Mouse (Mus musculus) midbrain, embryonic 14.5 days (tissue): Measurements from ENCODE around the gene Cd300ld2. TPM values are rescaled to one million over a fixed set of nuclear protein-coding genes. Genes with fewer than 3 reads are reported as not detected.

Experiments
- ATAC-seq: fragments of 200-750 bp; cut with Nextera tagmentation; 2 replicates; pipeline ENCODE4 v1.8.0; 2017; ENCODE audit warnings: moderate number of reproducible peaks, moderate library complexity; ENCODE audit not compliant: low FRiP score, low TSS enrichment
- DNase-seq: peaks from one replicate; pipeline ENCODE4 v3.0.0-alpha.2; 2015
- H3K27ac ChIP-seq: fragments of 300-500 bp; sonication (generic); replicated peaks from 2 replicates; pipeline ENCODE4 v1.5.1; 2014; ENCODE audit warnings: mild to moderate bottlenecking, low read depth, low read length, moderate library complexity
- H3K27me3 ChIP-seq: fragments of 300-500 bp; sonication (generic); 2 replicates; pipeline ENCODE4 v1.6.1; 2014; ENCODE audit warnings: low read length, control low read depth, mixed read lengths; ENCODE audit not compliant: control insufficient read depth, insufficient read depth
- H3K36me3 ChIP-seq: fragments of 300-500 bp; sonication (generic); 2 replicates; pipeline ENCODE4 v1.6.1; 2014; ENCODE audit warnings: low read length, control low read depth; ENCODE audit not compliant: control insufficient read depth, insufficient read depth
- H3K4me1 ChIP-seq: fragments of 300-500 bp; sonication (generic); 2 replicates; pipeline ENCODE4 v1.6.1; 2014; ENCODE audit warnings: mild to moderate bottlenecking, antibody characterized with exemption, low read length, control low read depth; ENCODE audit not compliant: control insufficient read depth, insufficient read depth
- H3K4me2 ChIP-seq: fragments of 300-500 bp; sonication (generic); 2 replicates; pipeline ENCODE4 v1.6.1; 2014; ENCODE audit warnings: mild to moderate bottlenecking, low read length, moderate library complexity
- H3K4me3 ChIP-seq: fragments of 300-500 bp; sonication (generic); replicated peaks from 2 replicates; pipeline ENCODE4 v1.5.1; 2014; ENCODE audit warnings: low read depth, low read length
- H3K9ac ChIP-seq: fragments of 300-500 bp; sonication (generic); replicated peaks from 2 replicates; pipeline ENCODE4 v1.6.1; 2014; ENCODE audit warnings: mild to moderate bottlenecking, low read length, moderate library complexity
- H3K9me3 ChIP-seq: fragments of 300-500 bp; sonication (generic); 2 replicates; pipeline ENCODE4 v1.6.1; 2016; ENCODE audit warnings: low read length, control low read depth, mixed read lengths; ENCODE audit not compliant: control insufficient read depth
- WGBS: fragments of 180-500 bp; shearing (Covaris S2); extraction: QIAGEN DNeasy Blood & Tissue Kit; methylation state at CpG from one replicate; pipeline ENCODE4 v1.1.7; 2014; 5-methylcytosine and 5-hydroxymethylcytosine counted together
- polyA plus RNA-seq: library from polyadenylated mRNA; unstranded; fragments of >200 nt; fragmentation: Nextera tagmentation; extraction: Ambion mirVana; gene quantifications from 2 replicates; pipeline ENCODE4 v1.2.1, GENCODE M21; 2014

The Cd300ld2 gene
- polyA plus RNA-seq, 1 experiment from 2014 or later: not detected

GRCm38 (mm10) chr11:114960369-114960768 is 55.6 kb downstream of the Cd300ld2 start:
- WGBS: 72% methylated on average over 1 of the region's 1 CpGs
- H3K4me3 ChIP-seq: no peak overlapping the region
- H3K36me3 ChIP-seq: no peaks in the 10 kb centered on the region
- ATAC-seq (no peak), DNase-seq (no peak)
- H3K27me3 ChIP-seq: no peaks in the 10 kb centered on the region
- H3K4me2 ChIP-seq: no peak overlapping the region
- no peak overlapping the region for H3K9ac ChIP-seq
- no peak overlapping the region for H3K27ac ChIP-seq
- H3K9me3 ChIP-seq: no peaks in the 10 kb centered on the region
- H3K4me1 ChIP-seq: no peaks in the 10 kb centered on the region

Other genes with a start within 250 kb of the Cd300ld2 start
- 18.6 and 21.6 TPM in 2 replicates for gene Btbd17, start 220.2 kb downstream of the Cd300ld2 start, polyA plus RNA-seq
- gene Gpr142, start 217.3 kb downstream of the Cd300ld2 start, polyA plus RNA-seq: not detected in 2 replicates
- gene Gprc5c, start 165.0 kb downstream of the Cd300ld2 start, polyA plus RNA-seq: 2.1 and 7.0 TPM in 2 replicates
- gene Cd300a, start 126.2 kb downstream of the Cd300ld2 start, polyA plus RNA-seq: 0.72 and 1.7 TPM in 2 replicates
- gene Cd300lb, start 81.8 kb downstream of the Cd300ld2 start, polyA plus RNA-seq: 0.21 TPM in 1 of 2 replicates, not detected in the other
- not detected in 2 replicates for gene Cd300c, start 47.0 kb downstream of the Cd300ld2 start, polyA plus RNA-seq
- 0.08 TPM in 1 of 2 replicates, not detected in the other for gene Cd300ld, start 26.3 kb downstream of the Cd300ld2 start, polyA plus RNA-seq
- gene Cd300c2, start 14.3 kb downstream of the Cd300ld2 start, polyA plus RNA-seq: 0.84 and 1.2 TPM in 2 replicates
- not detected in 2 replicates for gene Cd300ld4, start 10.8 kb upstream of the Cd300ld2 start, polyA plus RNA-seq
- gene Cd300ld5, start 21.6 kb upstream of the Cd300ld2 start, polyA plus RNA-seq: not detected in 2 replicates
- not detected in 2 replicates for gene Cd300ld3, start 32.2 kb upstream of the Cd300ld2 start, polyA plus RNA-seq
- not detected in 2 replicates for gene Cd300e, start 46.0 kb upstream of the Cd300ld2 start, polyA plus RNA-seq
- gene Rab37, start 75.2 kb upstream of the Cd300ld2 start, polyA plus RNA-seq: 0.26 and 0.83 TPM in 2 replicates
- not detected in 2 replicates for gene Cd300lf, start 117.8 kb upstream of the Cd300ld2 start, polyA plus RNA-seq
- 44.3 and 46.6 TPM in 2 replicates for gene Slc9a3r1, start 147.1 kb upstream of the Cd300ld2 start, polyA plus RNA-seq
- gene Tmem104, start 171.3 kb upstream of the Cd300ld2 start, polyA plus RNA-seq: 10.9 and 14.9 TPM in 2 replicates
- gene Nat9, start 171.7 kb upstream of the Cd300ld2 start, polyA plus RNA-seq: 17.4 and 21.2 TPM in 2 replicates